Mouse (Mus musculus): Measurements from ENCODE around the gene Fxyd3. TPM values are rescaled to one million over a fixed set of nuclear protein-coding genes. Genes with fewer than 3 reads are reported as not detected.

The Fxyd3 gene
- total RNA-seq, 2 experiments from 2014 or later: not detected

DNA sequence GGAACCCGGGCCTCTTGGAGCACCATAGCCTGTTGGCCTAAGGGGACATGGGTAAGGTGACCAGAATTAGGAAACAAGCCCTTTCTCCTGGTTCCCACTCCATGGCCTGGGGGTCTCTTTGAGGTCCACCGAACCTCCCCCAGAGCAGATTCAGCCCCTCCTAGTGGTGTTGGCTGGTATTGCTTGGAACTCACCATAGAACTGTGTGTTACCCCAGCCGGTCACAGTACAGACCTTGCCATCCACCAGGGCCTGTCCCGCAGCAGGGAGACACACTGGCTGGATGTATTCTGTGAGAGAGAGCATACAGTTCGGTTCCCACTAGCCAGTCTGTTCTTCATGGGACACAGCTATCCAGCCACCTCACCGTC lies 23.1 kb upstream of the Fxyd3 start:
- ATAC-seq (ENCODE audit: poor library complexity, severe bottlenecking): no peak

DNA sequence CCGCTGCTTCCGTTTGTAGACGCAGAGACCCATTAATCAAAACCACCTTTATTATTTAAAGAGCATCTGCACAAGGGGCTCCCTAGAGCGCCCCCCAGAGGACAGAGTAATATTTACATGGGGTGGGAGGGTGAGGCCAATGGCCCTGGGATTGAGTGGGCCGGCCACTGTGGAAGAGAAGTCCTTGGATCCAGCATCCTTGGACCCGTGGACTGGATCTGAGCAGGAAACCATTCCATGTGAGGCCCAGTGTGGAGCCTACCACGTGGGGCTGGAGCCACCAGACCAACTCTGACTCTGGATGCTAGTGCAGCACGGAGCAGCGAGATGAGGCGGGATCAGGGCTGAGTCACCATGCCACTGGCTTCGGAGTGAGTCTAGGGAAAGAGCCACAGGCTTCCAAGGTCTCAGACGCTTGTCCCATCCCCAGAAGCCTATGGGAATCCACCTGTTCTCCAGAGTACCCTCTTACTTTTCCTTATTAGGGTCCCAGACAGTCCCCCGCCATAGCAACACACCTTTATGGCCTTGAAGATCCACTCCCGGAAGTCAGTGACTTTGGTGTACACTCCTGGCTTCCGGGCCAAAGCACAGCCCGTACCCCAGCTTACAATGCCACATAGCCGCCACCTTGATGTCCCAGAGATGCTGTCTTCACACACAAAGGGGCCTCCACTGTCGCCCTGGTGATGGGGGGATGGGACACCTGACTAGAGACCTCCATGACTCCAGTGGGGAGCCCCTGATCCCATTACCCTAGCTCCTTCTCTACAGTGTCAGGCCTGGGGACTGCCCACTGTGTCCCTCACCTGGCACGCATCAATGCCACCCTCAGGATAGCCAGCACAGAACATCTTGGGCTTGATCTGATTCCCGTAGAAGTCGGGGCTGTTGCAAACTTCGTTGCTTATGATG lies 22.4 kb upstream of the Fxyd3 start:
- no peak for ATAC-seq (ENCODE audit: poor library complexity, severe bottlenecking)

DNA sequence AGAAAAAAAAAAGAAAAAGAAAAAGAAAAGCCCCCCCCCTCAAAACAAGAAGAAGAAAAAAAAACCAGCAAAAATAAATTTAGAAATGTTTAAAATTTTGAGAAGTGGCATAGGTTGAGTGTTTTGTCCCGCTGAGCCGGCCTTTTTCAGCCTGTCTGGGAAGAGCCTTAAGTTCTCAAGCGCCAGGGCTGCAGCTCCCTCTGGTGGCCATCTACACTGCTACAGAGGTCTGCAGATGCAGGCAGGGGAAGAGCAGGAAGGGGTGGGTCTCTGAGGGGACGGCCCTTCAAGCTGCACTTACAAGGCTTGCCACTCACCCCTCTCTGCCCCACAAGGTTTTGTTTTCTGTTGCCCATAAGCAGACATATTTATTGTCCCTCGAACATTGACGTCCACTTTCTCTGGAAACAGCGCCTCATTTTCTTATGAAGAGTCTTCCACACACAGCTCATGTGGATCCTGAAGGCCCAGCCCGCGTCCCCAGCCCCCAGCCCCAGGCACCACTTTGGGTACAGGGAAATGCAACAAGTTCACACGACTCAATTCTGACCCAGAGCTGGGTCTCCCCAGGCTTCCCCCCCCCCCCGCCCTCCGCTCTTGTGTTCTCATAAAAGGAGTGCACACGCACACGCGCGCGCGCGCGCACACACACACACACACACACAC lies 21.2 kb upstream of the Fxyd3 start:
- ATAC-seq (ENCODE audit: poor library complexity, severe bottlenecking): peak; percentile 98

DNA sequence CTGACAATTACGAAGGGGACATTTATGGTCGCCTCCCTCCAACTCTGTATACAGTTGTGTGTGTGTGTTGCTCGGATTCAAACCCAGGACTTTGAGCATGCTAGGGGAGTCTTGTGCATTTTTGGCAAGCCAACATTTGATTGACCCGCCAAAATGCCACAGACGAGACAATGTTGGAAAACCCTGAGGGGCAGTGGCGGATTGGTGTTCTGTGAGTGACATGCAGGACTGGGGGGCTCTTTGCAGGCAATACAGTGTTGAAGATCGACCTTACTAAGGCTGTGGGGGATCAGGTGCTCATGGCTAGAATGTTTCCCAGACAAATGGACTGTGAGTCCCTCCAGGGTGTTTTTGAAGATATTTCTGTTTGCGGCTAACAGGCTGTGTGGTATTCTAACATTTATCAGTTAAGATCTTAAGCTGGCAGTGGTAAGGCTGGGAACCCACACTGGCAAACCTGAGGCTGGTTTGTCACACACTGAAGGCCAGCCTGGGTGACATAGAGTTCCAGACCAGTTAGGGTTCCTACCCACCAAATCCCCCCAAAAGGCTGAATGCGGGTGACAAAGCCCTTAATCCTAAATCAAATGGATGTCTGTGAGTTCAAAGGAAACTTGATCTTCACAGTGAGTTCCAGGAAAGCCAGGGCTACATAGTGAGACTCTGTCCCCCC lies 20.5 kb upstream of the Fxyd3 start:
- ATAC-seq (ENCODE audit: poor library complexity, severe bottlenecking): no peak

DNA sequence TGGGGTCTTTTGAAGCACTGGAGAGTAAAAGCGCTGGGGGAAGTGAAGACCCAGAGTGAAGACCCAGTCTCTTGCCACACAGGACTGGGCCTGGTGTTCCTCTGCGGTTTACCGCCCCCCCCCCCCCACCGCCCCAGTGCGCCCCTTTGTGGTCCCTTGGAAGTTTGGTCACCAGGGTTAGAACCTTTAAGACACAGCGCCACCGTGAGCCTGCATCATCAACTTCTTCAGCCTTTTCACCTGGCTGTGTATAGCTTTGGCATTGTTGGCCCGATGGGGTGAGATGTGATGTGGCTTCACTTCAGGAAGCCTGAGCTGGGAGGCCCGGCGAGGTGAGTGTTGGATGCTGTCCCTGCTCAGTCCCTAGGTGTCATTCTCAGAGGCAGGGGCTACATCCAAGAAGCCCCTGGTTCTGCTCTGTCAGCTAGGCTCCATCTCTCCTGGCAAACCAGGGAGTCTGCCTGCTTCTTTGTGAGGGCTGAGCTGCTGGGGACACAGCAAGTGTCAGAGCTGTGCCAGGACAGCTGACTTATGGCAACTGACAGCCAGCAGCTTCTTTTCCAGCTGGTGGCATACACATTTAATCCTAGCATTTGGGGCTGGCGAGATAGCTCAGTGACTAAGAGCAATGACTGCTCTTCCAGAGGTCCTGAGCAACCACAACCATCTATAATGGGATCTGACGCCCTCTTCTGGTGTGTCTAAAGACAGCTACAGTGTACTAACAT lies 18.4 kb upstream of the Fxyd3 start:
- ATAC-seq (ENCODE audit: poor library complexity, severe bottlenecking): no peak

DNA sequence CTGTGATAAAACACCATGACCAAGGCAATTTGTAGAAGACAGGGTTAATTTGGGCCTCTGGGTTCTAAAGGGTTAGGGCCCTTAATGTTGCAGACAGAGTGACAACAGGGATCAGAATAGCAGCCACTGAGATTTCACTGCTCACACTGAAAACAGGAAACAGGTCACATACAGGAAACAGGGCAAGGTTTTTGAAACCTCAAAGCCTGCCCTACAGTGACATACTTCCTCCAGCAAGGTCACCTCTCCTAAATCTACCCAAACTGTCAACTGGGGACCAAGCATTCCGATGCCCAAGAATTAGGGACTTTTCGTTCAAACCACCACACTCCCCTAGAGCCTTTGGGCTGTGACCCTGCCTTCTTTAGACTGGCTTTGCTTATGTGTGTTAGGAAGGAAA lies 13.2 kb upstream of the Fxyd3 start:
- ATAC-seq (ENCODE audit: poor library complexity, severe bottlenecking): peak; percentile 93

DNA sequence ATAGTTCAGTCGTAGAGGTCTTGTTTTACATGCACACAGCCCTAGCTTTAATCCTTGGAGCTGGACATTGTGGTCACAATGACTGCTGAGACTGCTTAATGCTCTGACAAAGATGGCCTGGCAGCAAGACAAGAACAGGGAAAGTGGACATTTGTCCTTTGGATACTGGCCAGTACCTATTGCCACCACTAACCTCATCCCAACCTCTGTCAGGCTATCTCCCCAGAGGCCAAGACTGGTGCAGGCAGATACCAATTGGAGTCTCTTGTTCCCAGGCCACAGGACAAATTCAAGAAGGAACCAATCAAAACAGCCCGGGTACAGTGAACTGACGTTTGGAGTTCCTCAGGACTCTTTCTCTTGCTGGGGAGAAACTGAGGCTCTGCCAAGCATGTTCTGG lies 11.7 kb upstream of the Fxyd3 start:
- no peak for ATAC-seq (ENCODE audit: poor library complexity, severe bottlenecking)

DNA sequence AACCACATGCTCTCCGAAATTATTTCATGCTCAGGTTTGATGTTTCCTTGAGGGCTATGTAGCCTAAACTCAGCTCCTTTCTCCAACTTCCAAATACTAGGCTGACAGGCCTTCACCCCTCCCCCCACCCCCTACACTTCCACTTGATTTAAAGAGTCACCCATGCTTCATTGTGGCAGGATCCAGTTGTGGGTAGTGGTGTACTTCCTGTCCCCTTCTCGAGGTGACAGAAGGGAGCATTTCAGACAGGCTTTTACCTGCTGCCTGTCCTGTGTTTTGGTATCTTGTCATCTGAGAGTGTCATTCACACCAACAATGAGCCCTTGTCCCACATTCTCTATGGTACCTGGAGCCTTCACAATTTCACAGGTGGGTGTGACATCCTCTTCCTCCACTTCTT lies 10.8 kb upstream of the Fxyd3 start:
- no peak for ATAC-seq (ENCODE audit: poor library complexity, severe bottlenecking)

DNA sequence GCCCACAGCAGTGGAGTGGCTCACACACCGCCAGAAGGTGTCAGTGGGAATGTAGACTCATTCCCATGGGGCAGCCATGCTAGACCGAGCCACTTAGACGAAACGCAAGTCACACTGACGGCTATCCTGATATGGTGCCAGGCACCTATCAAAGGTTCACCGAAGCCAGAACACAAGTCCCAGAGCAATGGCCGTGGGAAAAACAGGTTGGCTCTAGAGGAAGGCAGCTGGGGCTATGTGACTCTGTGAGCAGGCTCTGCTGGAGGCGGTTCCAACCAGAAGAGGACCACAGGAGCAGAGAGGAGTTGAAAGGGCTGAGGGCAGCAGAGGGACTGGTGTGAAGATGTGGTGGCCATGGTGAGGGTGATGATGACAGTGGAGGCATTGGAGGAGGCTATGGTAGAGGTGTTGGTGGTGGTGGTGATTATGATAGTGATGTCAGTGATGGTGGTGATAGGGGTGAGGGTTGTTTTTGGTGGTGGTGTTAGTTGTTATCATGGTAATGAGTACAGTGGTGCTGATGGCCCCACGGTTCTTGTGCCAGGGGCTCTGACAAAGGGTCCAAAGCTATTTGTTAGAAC lies 9.8 kb upstream of the Fxyd3 start:
- peak; percentile 38; the same call in 1 of the 2 replicates for ATAC-seq (ENCODE audit: poor library complexity, severe bottlenecking)

DNA sequence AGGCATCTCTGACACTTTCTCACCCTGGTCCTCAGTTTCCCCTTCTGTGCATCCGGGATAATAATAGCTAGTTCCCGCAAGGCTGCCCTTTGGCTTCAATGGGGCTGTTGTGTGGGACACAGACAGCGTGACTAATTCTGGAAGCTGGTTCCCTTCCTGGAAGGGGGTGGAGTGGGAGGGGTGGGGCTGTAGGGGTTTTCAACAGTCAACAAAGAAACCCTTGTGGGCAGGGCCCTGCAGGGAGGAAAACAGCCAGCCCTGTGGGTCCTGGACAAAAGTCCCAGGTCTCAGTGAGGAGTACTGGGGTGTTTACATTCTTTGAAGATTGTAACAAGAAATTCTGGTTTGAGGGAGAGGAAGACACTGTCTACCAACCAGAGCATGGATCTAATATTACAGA lies 8.7 kb upstream of the Fxyd3 start:
- no peak for ATAC-seq (ENCODE audit: poor library complexity, severe bottlenecking)

DNA sequence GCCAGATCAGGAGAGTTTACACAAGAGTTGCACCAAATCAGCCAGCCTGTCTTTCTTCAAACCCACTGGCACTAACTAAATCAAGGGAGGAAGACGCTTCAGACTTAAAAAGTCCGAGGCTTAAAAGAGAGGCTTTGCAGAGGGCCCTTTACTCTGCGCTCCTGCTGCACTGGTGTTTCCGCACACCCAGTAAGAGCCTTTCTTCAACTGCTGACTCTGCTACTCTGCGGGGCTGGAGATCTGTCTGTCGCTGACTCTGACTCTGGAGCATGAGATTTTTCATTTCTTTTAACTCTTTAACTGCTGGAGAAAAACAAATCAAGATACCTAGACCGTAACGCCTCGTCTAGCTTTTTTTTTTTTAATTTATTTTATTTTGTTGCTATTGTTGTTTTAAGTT lies 7.6 kb upstream of the Fxyd3 start:
- no peak for ATAC-seq (ENCODE audit: poor library complexity, severe bottlenecking)

DNA sequence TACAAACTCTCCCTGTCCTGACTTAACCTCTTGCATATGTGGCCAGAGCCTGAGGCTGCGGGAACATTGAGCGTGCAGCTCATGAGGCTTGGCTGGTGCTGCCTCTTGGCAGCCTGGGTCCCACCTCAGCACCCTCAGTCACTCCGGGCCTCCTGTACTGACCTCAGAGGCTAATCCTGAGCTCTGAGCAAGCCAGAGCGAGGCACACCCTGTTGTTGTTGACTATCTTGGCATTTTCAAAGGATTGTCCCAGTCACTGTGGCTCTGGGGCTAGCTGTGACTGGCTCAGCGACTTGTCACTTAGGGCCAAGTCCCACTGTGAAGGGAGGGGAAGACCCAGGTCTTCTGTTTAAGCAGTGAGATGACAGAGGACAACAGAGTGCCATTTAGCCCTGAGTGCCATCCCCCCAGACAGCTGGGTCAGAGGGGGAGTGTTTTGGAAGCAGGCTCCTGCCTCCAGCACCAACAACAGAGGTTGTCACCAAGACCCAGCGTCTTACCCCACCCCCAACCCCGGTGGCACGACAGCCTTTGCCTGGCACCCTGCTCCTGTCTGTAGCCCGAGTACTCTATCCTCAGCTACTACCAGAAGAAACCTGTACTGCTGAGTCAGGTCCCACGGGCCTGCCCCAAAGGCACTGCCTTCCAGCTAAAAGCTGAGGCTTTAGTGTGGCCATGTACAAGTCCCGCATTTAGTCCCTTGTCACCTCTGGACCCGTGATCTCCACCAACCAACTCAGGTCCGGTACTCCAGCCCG lies 6.5 kb upstream of the Fxyd3 start:
- no peak for ATAC-seq (ENCODE audit: poor library complexity, severe bottlenecking)

DNA sequence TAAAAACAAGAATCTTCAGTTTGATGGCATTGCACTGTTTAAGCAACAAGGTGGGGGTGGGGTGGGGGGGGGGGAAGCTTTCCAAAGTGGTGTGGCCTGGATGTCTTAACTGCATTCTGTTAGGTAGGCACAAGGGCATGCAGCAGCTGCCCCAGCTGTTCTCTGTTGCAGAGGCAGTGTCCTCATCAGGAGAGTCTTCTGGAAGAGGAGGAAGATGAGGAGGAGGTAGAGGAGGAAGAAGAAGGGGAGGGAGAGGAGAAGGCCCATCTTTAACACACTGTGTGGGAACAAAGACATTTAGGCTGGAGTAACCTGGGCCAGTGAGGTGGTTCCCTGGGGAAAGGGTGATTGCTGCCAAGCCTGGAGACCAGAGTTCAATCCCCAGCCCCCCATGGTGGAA lies 5.6 kb upstream of the Fxyd3 start:
- ATAC-seq (ENCODE audit: poor library complexity, severe bottlenecking): no peak

DNA sequence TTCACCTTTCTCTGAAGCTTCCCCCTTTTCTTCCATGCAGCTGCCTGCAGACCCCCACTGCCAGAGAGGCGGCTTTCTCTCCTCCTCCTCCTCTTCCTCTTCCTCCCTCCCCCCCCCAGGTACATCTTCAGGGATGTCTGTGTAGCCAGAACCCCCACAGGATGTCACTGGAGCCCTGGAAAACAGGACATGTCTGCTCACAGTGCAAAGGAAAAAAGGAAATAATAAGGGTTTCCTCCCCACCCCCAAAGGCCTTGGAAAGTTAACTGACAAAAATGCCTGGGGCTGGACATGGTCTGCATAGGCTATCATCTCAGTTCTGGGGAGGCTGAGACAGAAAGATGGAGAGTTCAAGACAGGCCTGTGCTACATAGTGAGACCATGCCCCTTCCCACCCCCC lies 4.6 kb upstream of the Fxyd3 start:
- no peak for ATAC-seq (ENCODE audit: poor library complexity, severe bottlenecking)

DNA sequence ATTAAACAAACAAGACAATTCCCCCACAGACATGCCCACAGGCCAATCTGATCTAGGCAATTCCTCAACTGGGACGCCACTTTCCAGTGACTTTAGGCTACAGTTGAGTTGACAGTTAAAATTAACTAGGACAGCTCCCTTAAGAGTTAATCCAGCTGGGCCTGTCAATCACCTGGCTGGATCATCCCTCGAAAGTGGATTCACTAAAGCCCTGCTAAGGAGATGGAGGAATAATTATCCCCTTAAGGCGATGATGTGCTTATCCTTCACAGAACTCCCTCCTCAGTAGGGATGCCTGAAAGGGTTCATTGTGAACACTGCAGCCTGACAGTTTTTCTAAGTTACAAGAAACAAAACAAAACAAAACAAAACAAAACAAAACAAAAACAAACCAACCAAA lies 4.1 kb upstream of the Fxyd3 start:
- ATAC-seq (ENCODE audit: poor library complexity, severe bottlenecking): no peak

DNA sequence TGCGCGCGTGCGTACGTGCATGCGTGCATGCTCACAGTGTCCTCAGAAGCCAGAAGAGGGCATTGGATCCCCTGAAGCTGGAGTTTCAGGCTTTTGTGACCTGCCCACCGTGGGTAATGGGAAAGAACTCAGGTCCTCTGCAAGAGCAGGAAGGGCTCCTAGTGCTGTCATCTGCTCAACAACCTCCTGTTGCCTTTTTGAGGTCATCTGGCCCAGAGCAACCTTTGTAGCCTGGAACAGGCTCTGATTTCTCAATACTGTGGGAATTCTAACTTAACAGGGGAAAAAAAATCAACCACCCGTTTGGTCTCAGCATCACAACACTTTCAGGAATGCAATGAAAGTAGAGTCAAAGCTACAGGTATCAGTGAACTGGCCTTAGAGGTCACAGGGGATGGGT lies 3.2 kb upstream of the Fxyd3 start:
- no peak for ATAC-seq (ENCODE audit: poor library complexity, severe bottlenecking)

DNA sequence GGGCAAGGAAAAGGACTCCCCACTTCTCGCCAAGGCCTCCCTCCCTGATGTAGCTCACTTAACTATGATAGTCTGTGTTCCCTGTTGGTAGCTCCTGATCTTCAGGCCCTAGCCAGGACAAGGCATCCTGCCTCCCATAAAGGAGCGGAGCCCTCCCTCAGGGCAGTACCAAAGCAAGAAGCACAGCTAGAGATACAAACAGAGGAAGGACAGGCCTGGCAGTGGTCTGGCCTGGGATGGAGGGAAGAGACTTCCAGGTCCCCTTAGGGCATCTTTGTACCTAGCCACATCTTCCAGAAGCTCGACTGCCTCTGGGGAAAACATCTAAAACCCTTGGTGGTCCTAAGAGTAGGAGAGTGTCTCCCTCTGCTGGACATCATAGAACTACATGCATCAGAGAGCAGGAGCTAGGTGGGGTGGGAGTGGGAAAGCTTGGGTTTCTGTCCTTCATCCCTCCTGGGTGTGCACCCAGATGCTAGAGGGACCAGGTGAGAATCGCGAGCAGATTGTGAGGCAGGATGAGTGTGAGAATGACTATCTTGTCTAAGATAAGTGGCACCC lies 1.5 kb upstream of the Fxyd3 start:
- ATAC-seq (ENCODE audit: poor library complexity, severe bottlenecking): peak; percentile 63

DNA sequence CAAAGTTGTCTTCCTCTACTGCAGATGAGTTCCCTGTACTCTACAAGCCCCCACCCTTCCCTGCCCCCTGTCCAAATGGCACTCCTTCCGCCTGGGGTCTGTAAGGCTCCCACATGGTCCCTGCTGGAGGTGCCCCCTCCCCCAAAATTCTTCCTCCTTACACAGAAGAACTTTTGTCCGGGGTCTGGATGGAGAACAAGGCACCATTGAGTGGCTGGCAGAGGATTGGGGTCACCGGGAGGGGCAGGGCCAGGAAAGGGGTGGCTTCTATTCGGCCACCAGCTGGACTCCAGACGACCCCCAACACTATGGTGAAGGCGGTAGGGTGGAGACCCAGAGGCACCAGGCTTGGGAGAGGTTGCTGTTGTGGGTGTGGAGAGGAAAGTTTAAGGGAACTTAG lies 966 bp upstream of the Fxyd3 start:
- no peak for ATAC-seq (ENCODE audit: poor library complexity, severe bottlenecking)

DNA sequence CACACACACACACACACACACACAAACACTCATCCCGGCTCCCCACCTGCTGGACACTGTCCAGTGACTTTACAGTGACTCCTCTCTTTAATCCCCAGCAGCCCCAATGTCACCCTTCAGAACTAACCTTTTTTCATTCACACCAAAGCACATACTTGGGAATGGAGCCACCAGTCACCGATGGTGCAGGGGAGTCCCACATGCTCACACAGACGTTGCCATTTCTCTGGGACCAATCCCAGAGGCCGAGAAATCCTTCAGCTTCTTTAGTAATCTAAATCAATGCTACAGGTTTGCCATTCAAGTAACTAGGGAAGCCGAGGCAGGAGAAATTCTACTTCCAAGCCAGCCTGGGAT lies 1.8 kb downstream of the Fxyd3 start:
- no peak for ATAC-seq (ENCODE audit: poor library complexity, severe bottlenecking)
